Mouse (Mus musculus) testis, adult 2 months (tissue): Measurements from ENCODE around the gene Oit1.

Experiments used
- CTCF ChIP-seq: fragments of 200-500 bp; IDR thresholded peaks from 2 replicates; pipeline ENCODE4 v1.5.1; 2012; ENCODE audit warnings: low read depth, mild to moderate bottlenecking, inconsistent platforms, low read length, moderate library complexity; ENCODE audit not compliant: control insufficient read depth, insufficient read depth, insufficient replicate concordance
- POLR2A ChIP-seq: fragments of 200-500 bp; IDR thresholded peaks from 2 replicates; pipeline ENCODE4 v1.6.1; 2012; ENCODE audit warnings: low read depth, mild to moderate bottlenecking, inconsistent platforms, low read length, moderate library complexity; ENCODE audit not compliant: control insufficient read depth

GRCm38 (mm10) chr14:8327371-8327770, 51.2 kb downstream of the Oit1 start:
- no peak for TF ChIP-seq POLR2A
- no peak for TF ChIP-seq CTCF
